Mouse (Mus musculus) embryonic fibroblast, embryonic 13.5 days (primary cell): Measurements from ENCODE around the gene Gcdh. TPM values are rescaled to one million over a fixed set of nuclear protein-coding genes. Genes with fewer than 3 reads are reported as not detected.

Source experiments
- H3K27ac ChIP-seq: 2 replicates; pipeline ENCODE4 v1.5.1; 2012; ENCODE audit warnings: low read length, control low read depth, inconsistent platforms; ENCODE audit not compliant: insufficient read depth
- H3K4me1 ChIP-seq: 2 replicates; pipeline ENCODE4 v1.6.1; 2011; ENCODE audit warnings: low read length; ENCODE audit not compliant: control insufficient read depth, insufficient read depth
- H3K4me3 ChIP-seq: 2 replicates; pipeline ENCODE4 v1.5.1; 2011; ENCODE audit warnings: mild to moderate bottlenecking, control low read depth, low read length; ENCODE audit not compliant: insufficient read depth
- CTCF ChIP-seq: IDR thresholded peaks from 2 replicates; pipeline ENCODE4 v1.5.1; 2011; ENCODE audit warnings: mild to moderate bottlenecking, control low read depth, low read length, moderate library complexity, borderline replicate concordance; ENCODE audit not compliant: insufficient read depth
- POLR2A ChIP-seq: IDR thresholded peaks from 2 replicates; pipeline ENCODE4 v1.6.1; 2011; ENCODE audit warnings: low read depth, mild to moderate bottlenecking, control low read depth, low read length, moderate library complexity
- polyA plus RNA-seq: library from polyadenylated mRNA; stranded (reverse); fragments of >200 nt; gene quantifications from 2 replicates; pipeline ENCODE4 v1.2.4, GENCODE M21; 2011; ENCODE audit warnings: low read depth; ENCODE audit not compliant: missing spikeins, insufficient read length

Gene Gcdh
- polyA plus RNA-seq, 1 experiment = 18.6 TPM

DNA sequence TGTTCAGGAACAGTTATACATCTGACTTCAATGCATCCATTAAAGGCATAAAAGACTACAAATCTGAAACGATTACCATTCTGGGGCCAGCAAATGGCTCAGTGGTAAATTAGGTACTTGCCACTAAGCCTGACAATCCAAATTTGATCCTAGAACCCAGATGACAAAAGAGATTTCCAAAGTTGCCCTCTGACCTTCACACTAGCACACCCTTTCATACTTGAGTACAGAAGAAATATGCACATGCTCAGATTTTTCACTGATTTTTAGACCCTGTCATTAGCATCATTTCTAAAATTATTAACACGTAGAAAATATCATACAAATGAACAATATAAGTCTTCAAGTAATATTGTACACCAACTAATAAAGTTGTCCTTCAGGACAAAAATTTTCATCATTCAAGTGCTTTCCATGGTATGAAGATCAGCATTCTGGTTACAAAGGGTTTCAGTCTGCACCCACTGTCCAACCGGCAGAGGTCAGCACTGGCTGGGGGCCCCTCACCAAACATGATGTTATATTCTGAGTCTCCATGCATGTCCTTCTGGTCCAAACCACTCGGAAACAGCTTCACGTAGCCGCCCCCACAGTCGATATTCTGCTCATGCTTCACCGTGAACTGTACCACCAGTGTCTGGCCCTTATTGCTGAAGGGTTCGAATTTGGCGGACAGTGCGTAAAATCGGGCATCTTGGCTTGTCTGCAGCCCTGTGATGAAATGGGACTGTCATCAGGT lies 48.2 kb downstream of the Gcdh start:
- H3K4me1 ChIP-seq = peaks cover 6% of the 10 kb centered on the region
- H3K27ac ChIP-seq = no peak overlapping the region; the same call in 1 of the 2 replicates
- TF ChIP-seq POLR2A (no peak; the same call in 1 of the 2 replicates), CTCF (no peak; the same call in 1 of the 2 replicates)
- peak overlapping the region; percentile 85 for H3K4me3 ChIP-seq

DNA sequence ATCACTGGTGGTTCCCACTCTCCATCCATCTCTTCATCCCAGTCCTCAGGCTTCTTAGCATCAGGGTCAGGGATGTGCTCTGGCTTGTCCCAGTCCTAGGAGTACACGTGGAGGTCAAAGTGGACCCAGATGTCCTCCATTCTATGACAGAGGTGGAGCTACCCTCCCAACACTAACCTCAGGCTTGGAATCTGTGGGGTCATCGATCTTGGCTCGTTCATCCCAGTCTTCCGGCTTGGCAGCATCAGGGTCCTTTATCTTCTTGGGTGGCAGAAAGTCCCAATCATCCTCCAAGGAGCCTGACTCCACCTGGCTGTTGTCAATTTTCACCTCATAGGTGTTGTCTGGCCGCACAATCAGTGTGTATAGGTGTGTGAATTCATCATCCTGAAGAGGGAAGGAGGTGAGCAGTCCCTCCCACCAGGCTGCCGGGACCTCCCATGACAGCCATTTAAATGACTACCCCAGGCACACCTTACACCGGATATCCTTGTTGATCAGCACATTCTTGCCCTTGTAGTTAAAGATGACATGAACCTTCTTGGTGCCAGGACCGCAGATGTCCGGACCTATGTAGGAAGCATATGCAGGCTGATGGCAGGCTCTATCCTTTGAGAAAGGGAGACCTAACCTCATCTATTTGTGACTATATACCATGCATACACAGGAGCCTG lies 49.2 kb downstream of the Gcdh start:
- Histone ChIP-seq H3K27ac (no peak overlapping the region), H3K4me1 (peaks cover 6% of the 10 kb centered on the region), H3K4me3 (peak overlapping the region; percentile 85)
- TF ChIP-seq CTCF (no peak), POLR2A (0 out of 2 replicates have a peak, but pooled peaks have one; percentile 34)

DNA sequence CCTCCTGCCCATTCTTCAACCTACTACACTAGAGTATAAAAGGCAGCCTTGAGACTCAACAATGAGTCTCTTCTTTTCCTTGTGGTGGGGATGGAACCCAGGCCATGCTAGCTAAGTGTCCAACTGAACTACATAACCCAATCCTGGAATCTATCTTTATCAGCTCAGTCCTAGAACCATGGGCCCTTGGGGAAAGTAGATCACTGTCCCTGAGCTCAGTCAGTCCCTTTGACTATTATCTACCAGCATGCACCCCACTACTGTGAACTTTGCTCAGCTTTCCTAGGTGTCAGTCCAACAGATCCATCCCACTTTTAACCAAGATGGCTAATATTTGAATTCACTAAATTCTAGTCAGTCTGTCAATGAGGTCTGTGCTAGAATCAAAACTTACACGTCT lies 52.2 kb downstream of the Gcdh start:
- Histone ChIP-seq H3K27ac (no peak overlapping the region), H3K4me3 (no peak overlapping the region), H3K4me1 (no peaks in the 10 kb centered on the region; the same call in none of the 2 replicates)
- TF ChIP-seq CTCF (no peak), POLR2A (no peak; the same call in 1 of the 2 replicates)

DNA sequence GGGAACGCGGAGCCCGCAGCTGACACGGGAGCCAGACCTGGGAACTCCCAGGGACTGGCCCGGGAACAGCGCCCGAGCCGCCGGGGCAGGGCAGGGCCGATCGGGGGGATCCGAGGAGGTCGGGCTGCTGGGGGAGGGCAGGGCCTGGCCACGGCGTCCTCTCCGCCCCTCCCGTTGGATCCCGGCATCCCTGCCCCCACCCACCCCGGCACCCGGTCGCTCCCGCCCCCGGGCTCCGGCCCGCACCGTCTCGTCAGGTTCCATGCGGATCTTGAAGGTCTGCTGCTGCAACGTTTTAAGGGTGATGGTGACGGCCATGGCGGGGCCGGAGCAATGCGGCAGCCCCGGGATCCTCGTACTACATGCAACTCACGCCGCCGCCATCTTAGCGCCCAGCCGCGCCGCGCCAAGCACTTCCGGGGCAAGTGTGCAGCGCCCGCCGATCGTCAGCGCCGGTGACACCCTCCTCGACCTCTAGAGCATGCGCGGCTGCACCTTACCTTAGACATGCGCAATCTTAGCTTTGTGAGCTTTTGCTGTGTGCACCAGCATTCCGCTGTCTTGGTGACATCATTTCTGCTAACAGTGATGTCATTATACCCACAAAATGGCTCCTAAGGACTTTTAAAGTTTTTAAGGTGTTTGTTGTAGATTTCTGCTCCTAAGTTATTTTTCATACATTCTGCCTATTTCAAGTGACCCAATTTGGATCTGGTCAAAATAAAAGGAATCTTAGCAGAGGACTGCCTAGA lies 53.3 kb downstream of the Gcdh start, which contains the start of gene Rad23a:
Gene Rad23a (minus strand): TSS at position 418 of the 752 bp plus-strand sequence.
- Histone ChIP-seq H3K4me1 (no peaks in the 10 kb centered on the region; the same call in none of the 2 replicates), H3K27ac (peak within 1 kb of the TSS; percentile 64), H3K4me3 (peak within 1 kb of the TSS; percentile 77)
- TF ChIP-seq POLR2A = peak; percentile 92
- TF ChIP-seq CTCF = no peak

DNA sequence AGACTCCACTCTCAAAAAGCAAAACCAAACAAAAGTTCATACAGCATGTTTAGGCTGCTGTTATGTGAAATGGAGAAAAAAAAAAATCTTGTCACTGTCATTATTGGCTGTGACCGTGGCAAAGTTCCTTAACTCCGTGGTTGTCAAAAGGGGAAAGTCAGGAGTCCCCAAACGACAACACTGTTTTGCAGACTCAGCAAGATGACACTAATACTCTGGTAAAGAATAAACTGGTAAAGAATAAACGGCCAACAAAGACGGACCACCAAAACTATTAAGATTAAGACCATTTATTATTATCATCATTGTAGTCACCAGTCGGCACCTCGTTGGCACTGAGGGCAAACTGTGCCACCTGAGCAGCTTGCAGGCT lies 53.9 kb downstream of the Gcdh start:
- H3K27ac ChIP-seq = peak overlapping the region; percentile 64
- H3K4me1 ChIP-seq = no peaks in the 10 kb centered on the region; the same call in none of the 2 replicates
- TF ChIP-seq POLR2A = no peak; the same call in 1 of the 2 replicates
- TF ChIP-seq CTCF = no peak
- H3K4me3 ChIP-seq = peak overlapping the region; percentile 77

DNA sequence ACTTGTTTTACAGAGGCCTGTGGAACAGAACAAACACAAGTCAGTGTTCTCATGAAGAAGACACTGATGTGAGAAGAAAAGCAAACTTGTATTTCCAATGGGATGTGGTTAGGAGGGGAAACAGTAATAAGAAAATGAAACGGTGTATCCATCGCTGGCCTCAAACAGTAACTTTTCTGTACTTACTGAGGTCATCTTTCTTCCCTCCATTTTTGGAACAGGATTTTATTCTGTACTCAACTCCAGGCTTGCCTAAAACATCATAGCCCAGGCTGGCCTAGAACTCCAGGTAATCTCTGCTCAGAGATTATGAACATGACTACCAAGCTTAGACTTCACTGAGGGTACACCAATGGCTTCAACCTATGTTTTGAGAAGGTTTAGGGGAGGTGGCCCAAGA lies 54.3 kb downstream of the Gcdh start:
- Histone ChIP-seq H3K4me3 (peak overlapping the region; percentile 77), H3K27ac (peak overlapping the region; percentile 64; the same call in 1 of the 2 replicates), H3K4me1 (no peaks in the 10 kb centered on the region; the same call in 1 of the 2 replicates)
- TF ChIP-seq POLR2A = no peak
- TF ChIP-seq CTCF = no peak

DNA sequence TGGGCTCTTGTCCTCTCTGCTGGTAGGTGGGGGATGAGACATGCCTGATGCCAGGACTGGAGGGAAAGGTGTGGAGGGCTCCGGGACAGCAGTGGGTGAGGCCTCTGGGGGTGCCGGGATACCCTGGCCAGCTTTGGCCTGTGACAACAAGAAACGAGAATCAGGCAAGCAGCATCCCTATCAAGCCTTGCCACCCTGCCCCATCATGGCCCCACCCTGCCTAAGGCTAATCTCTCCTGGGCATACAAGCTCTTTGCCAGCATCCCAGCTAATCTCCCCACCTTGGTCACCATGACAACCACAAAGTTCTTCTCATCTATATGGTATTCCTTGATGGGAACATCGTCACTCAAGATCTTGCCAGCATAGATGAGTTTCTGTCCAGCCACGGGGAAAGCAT lies 55.2 kb downstream of the Gcdh start:
- no peak for TF ChIP-seq POLR2A
- Histone ChIP-seq H3K4me3 (no peak overlapping the region), H3K27ac (no peak overlapping the region), H3K4me1 (no peaks in the 10 kb centered on the region; the same call in 1 of the 2 replicates)

DNA sequence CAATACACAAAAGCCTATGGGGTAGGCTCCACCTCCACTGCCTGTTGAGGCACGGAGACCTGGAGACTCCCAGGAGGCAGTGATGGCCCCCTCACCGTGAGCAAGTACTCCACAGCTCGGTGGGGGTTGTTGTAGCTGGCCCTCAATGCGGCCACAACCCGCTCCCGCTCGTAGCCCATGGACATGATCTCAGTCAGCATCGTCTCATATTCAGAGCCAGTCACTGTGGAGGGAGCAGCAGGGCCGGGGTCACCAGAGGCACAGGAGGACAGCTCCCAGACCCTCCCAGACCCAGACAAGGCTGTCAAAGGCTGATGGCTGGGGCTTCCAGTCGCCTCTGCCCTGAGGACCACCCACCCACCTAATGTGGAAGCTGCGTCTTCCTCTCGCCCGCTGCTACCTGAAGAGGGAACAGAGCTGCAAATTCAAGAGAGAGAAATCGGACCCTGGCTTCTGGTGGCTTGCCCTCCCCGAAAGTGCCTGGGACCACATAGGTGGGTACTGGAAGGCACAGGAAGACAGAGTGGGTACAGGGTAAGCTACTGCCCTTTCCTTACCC lies 55.7 kb downstream of the Gcdh start:
- H3K4me3 ChIP-seq = no peak overlapping the region
- H3K4me1 ChIP-seq = no peaks in the 10 kb centered on the region; the same call in 1 of the 2 replicates
- H3K27ac ChIP-seq = no peak overlapping the region
- TF ChIP-seq CTCF (no peak), POLR2A (0 out of 2 replicates have a peak, but pooled peaks have one; percentile 11)

DNA sequence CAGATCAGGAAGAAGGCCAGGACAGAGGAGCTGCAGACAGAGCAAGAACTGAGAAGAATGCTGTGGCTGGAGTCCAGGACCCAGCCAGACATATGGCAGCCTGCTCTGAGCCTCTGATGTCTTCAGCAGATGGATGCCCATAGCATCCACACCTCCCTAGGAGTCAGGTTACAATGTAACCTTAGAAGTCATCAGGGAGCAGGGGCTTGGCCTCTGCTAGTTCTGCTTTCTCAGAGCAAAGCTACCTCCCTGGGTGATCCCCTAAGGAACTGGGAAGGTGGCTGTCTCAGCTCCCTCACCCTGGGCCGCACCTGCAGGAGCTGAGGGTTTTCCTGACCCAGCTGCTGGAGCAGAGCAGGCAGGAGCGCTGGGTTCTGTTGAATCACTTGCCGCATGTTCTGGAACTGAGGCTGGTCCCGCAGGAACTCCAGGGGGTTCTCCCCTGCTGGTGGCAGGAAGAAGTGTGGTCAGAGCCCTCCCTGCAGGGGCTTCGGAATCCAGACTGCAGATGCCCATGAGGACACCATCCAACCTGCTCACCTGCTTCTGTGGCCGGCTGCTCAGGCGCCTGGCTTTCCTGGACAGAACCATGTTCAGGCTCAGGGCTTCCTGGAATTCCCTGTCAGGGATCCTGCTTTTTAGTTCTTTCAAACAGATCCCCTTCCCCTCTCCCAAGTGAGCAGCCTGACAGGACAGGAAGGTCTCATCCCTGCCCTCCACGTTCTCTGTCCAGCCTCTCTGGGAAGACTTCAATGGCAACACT lies 56.4 kb downstream of the Gcdh start:
- H3K4me3 ChIP-seq = no peak overlapping the region
- H3K4me1 ChIP-seq = no peaks in the 10 kb centered on the region; the same call in 1 of the 2 replicates

More for the DNA sequence above, 56.4 kb downstream of the Gcdh start:
- H3K27ac ChIP-seq = no peak overlapping the region
- no peak for TF ChIP-seq CTCF
- no peak for TF ChIP-seq POLR2A

Other genes starting within 250 kb of the Gcdh start
- gene Ier2, start 231.1 kb downstream of the Gcdh start, polyA plus RNA-seq = 38.2 and 38.6 TPM in 2 replicates
- gene Trmt1, start 207.6 kb downstream of the Gcdh start, polyA plus RNA-seq = 80.2 and 86.7 TPM in 2 replicates
- 47.2 and 54.9 TPM in 2 replicates for gene Nacc1, start 206.1 kb downstream of the Gcdh start, polyA plus RNA-seq
- gene Lyl1, start 192.5 kb downstream of the Gcdh start, polyA plus RNA-seq = not detected in 2 replicates
- gene G430095P16Rik, start 170.9 kb downstream of the Gcdh start, polyA plus RNA-seq = 0.74 TPM in 1 of 2 replicates, not detected in the other
- gene Nfix, start 93.6 kb downstream of the Gcdh start, polyA plus RNA-seq = 173 and 236 TPM in 2 replicates
- gene Dand5, start 71.1 kb downstream of the Gcdh start, polyA plus RNA-seq = 2.0 and 2.3 TPM in 2 replicates
- gene Gadd45gip1, start 62.4 kb downstream of the Gcdh start, polyA plus RNA-seq = 11.7 and 12.6 TPM in 2 replicates
- gene Rad23a, start 53.3 kb downstream of the Gcdh start, polyA plus RNA-seq = 57.6 and 61.7 TPM in 2 replicates
- gene Calr, start 47.0 kb downstream of the Gcdh start, polyA plus RNA-seq = 1,122 and 1,201 TPM in 2 replicates
- 41.0 and 43.5 TPM in 2 replicates for gene Farsa, start 36.9 kb downstream of the Gcdh start, polyA plus RNA-seq
- gene Syce2, start 21.8 kb downstream of the Gcdh start, polyA plus RNA-seq = 8.7 and 18.9 TPM in 2 replicates
- gene Klf1, start 8.0 kb upstream of the Gcdh start, polyA plus RNA-seq = not detected in 2 replicates
- 17.2 and 19.7 TPM in 2 replicates for gene Dnase2a, start 14.6 kb upstream of the Gcdh start, polyA plus RNA-seq
- not detected in 2 replicates for gene Mast1, start 43.4 kb upstream of the Gcdh start, polyA plus RNA-seq
- gene Rtbdn, start 53.1 kb upstream of the Gcdh start, polyA plus RNA-seq = not detected in 2 replicates
- gene Gm49661, start 75.5 kb upstream of the Gcdh start, polyA plus RNA-seq = not detected in 2 replicates
- 244 and 312 TPM in 2 replicates for gene Prdx2, start 75.7 kb upstream of the Gcdh start, polyA plus RNA-seq
- gene Rnaseh2a, start 75.8 kb upstream of the Gcdh start, polyA plus RNA-seq = 27.9 and 30.7 TPM in 2 replicates
- 35.0 and 42.0 TPM in 2 replicates for gene Junb, start 84.8 kb upstream of the Gcdh start, polyA plus RNA-seq
- 7.9 and 8.1 TPM in 2 replicates for gene Hook2, start 96.7 kb upstream of the Gcdh start, polyA plus RNA-seq
- gene Best2, start 120.6 kb upstream of the Gcdh start, polyA plus RNA-seq = not detected in 2 replicates
- 71.1 and 73.2 TPM in 2 replicates for gene Asna1, start 131.4 kb upstream of the Gcdh start, polyA plus RNA-seq
- gene Trir, start 132.9 kb upstream of the Gcdh start, polyA plus RNA-seq = 108 and 117 TPM in 2 replicates
- gene Tnpo2, start 143.0 kb upstream of the Gcdh start, polyA plus RNA-seq = 106 and 120 TPM in 2 replicates
- gene Fbxw9, start 166.1 kb upstream of the Gcdh start, polyA plus RNA-seq = 28.8 TPM in 2 replicates
- gene Gm5741, start 174.1 kb upstream of the Gcdh start, polyA plus RNA-seq = not detected in 2 replicates
- 36.1 and 36.7 TPM in 2 replicates for gene Dhps, start 177.8 kb upstream of the Gcdh start, polyA plus RNA-seq
- gene Wdr83os, start 186.8 kb upstream of the Gcdh start, polyA plus RNA-seq = 133 and 144 TPM in 2 replicates
- gene Wdr83, start 187.4 kb upstream of the Gcdh start, polyA plus RNA-seq = 19.5 and 22.2 TPM in 2 replicates
- gene Man2b1, start 189.3 kb upstream of the Gcdh start, polyA plus RNA-seq = 45.5 and 51.3 TPM in 2 replicates
- gene Zfp791, start 229.2 kb upstream of the Gcdh start, polyA plus RNA-seq = 1.1 and 1.7 TPM in 2 replicates